ENCODE assay signal across 20 mouse cellular contexts in the genomic region with DNA sequence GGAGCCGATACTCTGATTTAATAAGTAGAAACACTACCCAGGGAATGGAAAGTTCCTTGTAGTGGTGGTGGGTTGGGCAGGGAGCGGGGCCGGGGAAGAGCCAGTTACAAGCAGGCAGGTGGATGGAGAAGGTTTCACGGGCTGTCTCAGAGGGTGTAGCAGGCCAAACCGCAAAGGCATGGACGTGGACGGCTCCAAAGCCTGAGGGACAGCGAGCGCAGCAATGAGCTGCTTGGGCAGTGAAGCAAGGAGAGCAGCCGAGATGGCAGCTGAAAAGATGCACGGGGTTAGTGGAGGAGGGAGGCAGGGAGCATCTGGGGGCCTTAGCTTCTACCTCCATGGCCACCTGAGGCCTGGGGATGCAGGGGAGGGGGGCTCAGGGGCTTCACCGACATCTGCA. TPM values are rescaled to one million over a fixed set of nuclear protein-coding genes. Genes with fewer than 3 reads are reported as not detected.
A peak's percentile ranks its signal among the peaks of the same experiment; 100 is the strongest.
DNase-seq lines count a peak whose midpoint lies in the region; ATAC-seq and TF ChIP-seq lines count a peak whose summit lies in the region.
"Had no signal": no experiment of that assay in that cellular context is flagged by ENCODE, and none has a peak within 500 bp of the region (broad histone marks: within the 10 kb centered on the region; RNA-seq: fewer than 3 reads in every experiment).

No protein-coding gene starts in this region.

- peaks cover 15% of the 10 kb centered on the region for H3K4me1 ChIP-seq in megakaryocyte, embryonic 14.5 days
- peaks cover 16% of the 10 kb centered on the region for H3K4me1 ChIP-seq in olfactory bulb, adult 2 months (ENCODE audit: control insufficient read depth, insufficient read depth, low read length)
- H3K4me1 ChIP-seq: forebrain, embryonic 13.5 days; limb, embryonic 13.5 days; liver, embryonic 12.5 days; neural tube, embryonic 12.5 days had no signal

- TF ChIP-seq POLR2A in olfactory bulb, adult 2 months (IDR thresholded peaks at IDR 0.05; ENCODE audit: insufficient read depth, low read depth, low read length): no peak

- H3K27ac ChIP-seq in olfactory bulb, adult 2 months (ENCODE audit: insufficient read depth, low read depth, low read length): peak overlapping the region; percentile 67
- H3K27ac ChIP-seq: forebrain, embryonic 13.5 days; limb, embryonic 13.5 days; liver, embryonic 12.5 days; neural tube, embryonic 12.5 days had no signal

- CTCF ChIA-PET in Patski (lab: Charles Lee): interaction anchor here (1.7 kb wide), 1 partner anchor 92 kb away, joined by 8 read pairs; no protein-coding TSS in a partner anchor

- POLR2A ChIA-PET in Patski (lab: Charles Lee): no interaction called here

- ATAC-seq in megakaryocyte, adult 5-6 weeks (ENCODE audit: poor library complexity, severe bottlenecking): no peak
- ATAC-seq in Patski: peak; percentile 55
- ATAC-seq: forebrain, embryonic 13.5 days; liver, embryonic 12.5 days had no signal

- DNase-seq in A20 (ENCODE audit: low read depth, low spot score) (peak; percentile 17), Patski (ENCODE audit: low read depth, low spot score) (no peak)
- no peak for DNase-seq in cerebellum, adult 8-10 months
- DNase-seq in thymus, postnatal 10 days (ENCODE audit: low spot score in 2 of 2): no peak
- DNase-seq: adrenal gland, postnatal 10 days; cerebellum, adult 2 months; kidney, adult 11 months; lung, adult 18-20 months; lung, postnatal 14 days; thymus, postnatal 14 days had no signal

- WGBS in olfactory bulb, adult 2 months: 50% methylated on average over 12 of the region's 12 CpGs

- H3K27me3 ChIP-seq in megakaryocyte, embryonic 14.5 days (replicated peaks): peaks cover 15% of the 10 kb centered on the region
- peaks cover 17% of the 10 kb centered on the region for H3K27me3 ChIP-seq in Patski
- H3K27me3 ChIP-seq: forebrain, embryonic 13.5 days; neural tube, embryonic 12.5 days had no signal

- in situ Hi-C loops in Patski (cut with MboI; ENCODE audit: low pct_unique_long_range_greater_than_20kb): no loop called here

- peaks cover 7% of the 10 kb centered on the region for H3K9me3 ChIP-seq in megakaryocyte, embryonic 14.5 days
- H3K9me3 ChIP-seq: forebrain, embryonic 13.5 days; limb, embryonic 13.5 days; liver, embryonic 12.5 days; neural tube, embryonic 12.5 days had no signal

- peak overlapping the region; percentile 5 for H3K4me3 ChIP-seq in megakaryocyte, embryonic 14.5 days (replicated peaks)
- no peak overlapping the region for H3K4me3 ChIP-seq in olfactory bulb, adult 2 months (ENCODE audit: insufficient read depth, low read depth, low read length)
- H3K4me3 ChIP-seq: forebrain, embryonic 13.5 days; limb, embryonic 13.5 days; liver, embryonic 12.5 days; neural tube, embryonic 12.5 days had no signal

- no peak for TF ChIP-seq CTCF in Patski (IDR thresholded peaks at IDR 0.05)
- no peak for TF ChIP-seq CTCF in olfactory bulb, adult 2 months (IDR thresholded peaks at IDR 0.05; ENCODE audit: insufficient read depth, low read depth, low read length)

- no peaks in the 10 kb centered on the region for H3K36me3 ChIP-seq in megakaryocyte, embryonic 14.5 days (replicated peaks; ENCODE audit: low read length)
- H3K36me3 ChIP-seq: limb, embryonic 13.5 days; liver, embryonic 12.5 days; neural tube, embryonic 12.5 days had no signal

RNA-seq across cellular contexts. Expression of a gene that starts 40.3 kb away (rescaled TPM):
- 1.1 and 1.5 TPM in 2 replicates for polyA plus RNA-seq in megakaryocyte, embryonic 14.5 days (2012; ENCODE audit: insufficient read depth, low replicate concordance)
- 30.8 and 38.5 TPM in 2 replicates for total RNA-seq in megakaryocyte, adult 5-6 weeks (2015)
- total RNA-seq in megakaryocyte, adult 5-6 weeks (2017): 40.5 and 49.2 TPM in 2 replicates
- 28.6 TPM for polyA plus RNA-seq in Patski (2021)
- polyA plus RNA-seq in olfactory bulb, adult 2 months (2012; ENCODE audit: insufficient read depth, insufficient read length, low replicate concordance, missing spikeins): not detected in 2 replicates

RNA-seq across cellular contexts. Expression of a gene that starts 46.7 kb away (rescaled TPM):
- 0.03 TPM in 1 of 2 replicates, not detected in the other for polyA plus RNA-seq in megakaryocyte, embryonic 14.5 days (2012; ENCODE audit: insufficient read depth, low replicate concordance)
- total RNA-seq in megakaryocyte, adult 5-6 weeks (2015): 1.2 and 2.6 TPM in 2 replicates
- total RNA-seq in megakaryocyte, adult 5-6 weeks (2017): not detected in 2 replicates
- polyA plus RNA-seq in Patski (2021): 15.3 TPM
- not detected in 2 replicates for polyA plus RNA-seq in olfactory bulb, adult 2 months (2012; ENCODE audit: insufficient read depth, insufficient read length, low replicate concordance, missing spikeins)
- total RNA-seq: megakaryocyte progenitor cell, adult 5-6 weeks; monocyte, adult 5-6 weeks had no signal
- polyA plus RNA-seq: C2C12; liver, embryonic 12.5 days had no signal

Comparison
In these comparisons a context has a peak if more than half of its experiments do, and no peak if none do; other contexts are left out.
1. RNA of a gene that starts 40.3 kb away (polyA plus RNA-seq): 28.6 TPM in Patski (single experiment); 1.1 to 1.5 TPM in megakaryocyte, embryonic 14.5 days and not detected in olfactory bulb, adult 2 months; every median in the first group is over 10 times any median in the second.
2. RNA of a gene that starts 46.7 kb away (polyA plus RNA-seq): 15.3 TPM in Patski (single experiment); 0.03 TPM in megakaryocyte, embryonic 14.5 days and not detected in olfactory bulb, adult 2 months; every median in the first group is over 10 times any median in the second.